Mouse (Mus musculus) lung, adult 18-20 months (tissue): ENCODE data around the gene Slc23a3.
A peak's percentile ranks its signal among the peaks of the same experiment; 100 is the strongest.

Source experiments
- DNase-seq, 2 experiments: peaks; one replicate each; pipeline ENCODE4 v3.0.0; 2022; ENCODE audit warnings: mixed read lengths in 2 of 2

Gene Slc23a3

DNA sequence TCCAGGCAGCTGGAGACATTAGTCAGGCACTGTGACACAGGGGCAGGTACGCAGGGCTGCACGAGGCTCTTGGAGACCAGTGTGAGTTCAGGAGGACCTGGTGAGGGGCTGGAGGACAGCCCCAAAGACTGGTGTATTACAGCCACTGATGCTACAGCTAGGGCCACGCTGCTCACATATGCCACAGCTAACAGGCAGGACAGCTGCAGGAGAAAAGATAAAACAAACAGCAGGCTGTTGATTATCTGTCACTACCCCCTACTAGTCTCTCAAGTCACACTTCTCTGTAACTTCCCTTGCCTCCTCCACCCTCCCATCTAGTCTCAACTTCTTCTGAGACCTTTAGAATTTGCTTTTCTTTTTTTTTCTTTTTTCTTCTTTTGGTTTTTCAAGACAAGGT, 3.0 kb upstream of the Slc23a3 start:
- no peak for DNase-seq

- no peak for DNase-seq
Measured at GRCm38 (mm10) chr1:75136293-75136692, 2.6 kb upstream of the Slc23a3 start.

- DNase-seq = no peak
Measured at GRCm38 (mm10) chr1:75128641-75129040, 5.0 kb downstream of the Slc23a3 start.

DNA sequence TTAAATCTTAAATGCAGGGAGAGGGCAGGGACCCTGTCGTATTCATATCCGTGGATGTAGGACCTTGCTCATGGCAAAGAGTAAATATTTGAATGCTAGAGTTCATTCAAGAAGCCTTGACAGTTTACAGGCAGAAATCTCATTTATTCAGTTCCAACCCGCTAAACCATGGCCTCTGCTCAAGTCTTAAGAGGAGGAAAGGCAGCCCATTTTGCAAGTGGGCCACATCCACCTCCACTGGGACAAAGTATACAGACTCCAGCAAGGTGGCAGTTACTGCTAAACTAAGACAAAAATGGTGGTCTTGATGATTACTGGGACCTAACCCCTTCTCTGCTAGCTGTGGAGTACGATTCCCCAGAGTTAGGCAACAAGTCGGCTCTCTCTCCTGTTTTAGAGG, 8.3 kb downstream of the Slc23a3 start:
- no peak for DNase-seq

DNA sequence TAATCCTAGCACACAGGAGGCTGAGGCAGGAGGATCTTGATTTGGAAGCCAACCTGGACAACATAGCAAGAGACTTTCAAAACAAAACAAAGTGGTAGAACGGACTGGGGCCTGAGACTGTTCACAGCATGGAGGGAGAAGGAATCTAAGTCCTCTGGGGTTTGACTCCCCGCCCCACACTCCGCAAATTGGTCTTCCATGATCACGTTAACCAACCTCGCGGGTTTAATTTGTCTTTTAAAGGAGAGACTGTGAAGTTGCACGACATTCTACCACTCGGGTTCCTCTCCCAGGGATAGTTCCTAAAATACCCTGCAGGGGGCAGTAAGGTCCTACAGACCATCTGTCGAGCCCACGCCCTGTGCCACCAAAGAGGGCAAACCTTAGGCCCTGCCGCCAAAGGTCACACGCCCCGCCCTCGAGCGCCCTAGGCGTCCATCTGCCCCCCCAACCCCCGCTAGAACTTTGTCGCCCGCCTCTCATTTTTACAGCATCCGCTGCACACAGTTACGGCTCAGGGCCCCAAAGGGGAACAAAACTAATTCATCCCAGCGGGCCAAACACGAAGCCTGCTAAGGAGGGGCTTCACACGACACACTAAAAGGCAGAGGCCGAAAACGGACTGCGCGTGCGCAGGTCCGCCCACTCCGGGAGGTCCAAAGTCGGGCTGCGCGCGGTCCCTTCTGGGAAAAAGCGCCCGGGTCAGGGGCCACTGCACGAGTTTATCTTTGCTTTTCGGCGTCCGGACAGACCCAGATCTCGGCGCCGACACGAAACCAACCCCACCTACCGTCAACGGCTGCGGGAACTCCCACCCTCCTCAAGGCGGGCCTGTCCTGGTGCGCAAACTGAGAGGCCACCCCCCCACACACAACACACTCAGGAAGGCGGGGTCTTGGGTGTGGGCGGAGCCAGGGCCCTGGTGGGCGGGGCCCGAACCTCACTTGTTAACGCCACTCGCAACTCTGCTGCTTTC, 9.1 kb downstream of the Slc23a3 start, which contains the start of gene Nhej1:
Gene Nhej1 (minus strand): TSS at position 855 of the 976 bp plus-strand sequence.
- DNase-seq = peak; percentile 93 to 94

DNA sequence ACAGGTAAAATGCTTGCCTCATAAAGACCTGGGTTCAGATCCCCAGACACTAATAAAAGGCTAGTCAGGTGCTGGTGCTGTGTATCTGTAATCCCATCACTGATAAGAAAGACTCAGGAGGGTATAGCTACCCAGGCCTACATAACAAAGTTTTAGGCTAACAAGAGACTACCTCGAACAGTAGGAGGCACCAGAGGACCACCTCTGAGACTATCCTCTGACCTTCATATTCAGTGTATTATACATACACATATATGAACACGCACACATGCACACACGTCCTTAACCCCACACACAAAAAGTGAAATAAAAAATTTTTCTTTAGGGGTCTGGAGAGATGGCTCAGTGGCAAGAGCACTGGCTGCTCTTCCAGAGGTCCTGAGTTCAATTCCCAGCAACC, 11.5 kb downstream of the Slc23a3 start:
- no peak for DNase-seq
